Mouse (Mus musculus) C2C12 (cell line): ENCODE results near the gene Bak1.

Source experiments
- CEBPB ChIP-seq: IDR thresholded peaks from one replicate; pipeline ENCODE4 v1.6.1; 2011; ENCODE audit warnings: low read depth, mild to moderate bottlenecking, control low read depth, moderate library complexity
- CTCF ChIP-seq: IDR thresholded peaks from one replicate; pipeline ENCODE4 v1.5.1; 2011; ENCODE audit not compliant: control insufficient read depth, insufficient read depth, insufficient read length
- FOSL1 ChIP-seq: IDR thresholded peaks from one replicate; pipeline ENCODE4 v1.8.0; 2011; ENCODE audit warnings: mild to moderate bottlenecking, low read length; ENCODE audit not compliant: poor library complexity, insufficient read depth, severe bottlenecking
- MAX ChIP-seq: IDR thresholded peaks from one replicate; pipeline ENCODE4 v1.6.1; 2011; ENCODE audit warnings: mild to moderate bottlenecking, control low read depth
- MYOD1 ChIP-seq: IDR thresholded peaks from one replicate; pipeline ENCODE4 v1.6.1; 2011; ENCODE audit warnings: low read depth; ENCODE audit not compliant: control insufficient read depth, insufficient read length
- MYOG ChIP-seq: IDR thresholded peaks from one replicate; pipeline ENCODE4 v1.6.1; 2011; ENCODE audit not compliant: control insufficient read depth, insufficient read length; ENCODE audit errors: extremely low read depth

GRCm38 (mm10) chr17:27017564-27018499 lies 11.0 kb downstream of the Bak1 start:
- TF ChIP-seq MAX, result no peak
- no peak for TF ChIP-seq CTCF
- no peak for TF ChIP-seq CEBPB
- TF ChIP-seq FOSL1, result no peak
- no peak for TF ChIP-seq MYOD1
- TF ChIP-seq MYOG, result no peak
